Mouse (Mus musculus): ENCODE measurements around the gene Ttll7.

- TF ChIP-seq POLR2A (IDR thresholded peaks at IDR 0.05; ENCODE audit: borderline replicate concordance, low read depth, low read length) = no peak
- TF ChIP-seq CTCF (IDR thresholded peaks at IDR 0.05; ENCODE audit: low read depth, low read length) = no peak
Measured at GRCm38 (mm10) chr3:146929011-146929410, 76.8 kb downstream of the Ttll7 start.
